Mouse (Mus musculus) left cerebral cortex, adult 9 months (tissue): ENCODE data around the gene Snd1.

Experiments used
- DNase-seq, 2 experiments: peaks; one replicate each; pipeline ENCODE4 v3.0.0; 2022; ENCODE audit warnings: low spot score in 2 of 2

Gene Snd1

GRCm38 (mm10) chr6:28836600-28836999, 361.7 kb downstream of the Snd1 start:
- DNase-seq, result no peak

- DNase-seq, result no peak
These were observed 366.6 kb downstream of the Snd1 start for GRCm38 (mm10) chr6:28841569-28841968.

GRCm38 (mm10) chr6:28842375-28843276, 367.7 kb downstream of the Snd1 start:
- peak; percentile 69 to 79 for DNase-seq

- no peak for DNase-seq
These were observed 370.7 kb downstream of the Snd1 start for GRCm38 (mm10) chr6:28845610-28846009.

DNA sequence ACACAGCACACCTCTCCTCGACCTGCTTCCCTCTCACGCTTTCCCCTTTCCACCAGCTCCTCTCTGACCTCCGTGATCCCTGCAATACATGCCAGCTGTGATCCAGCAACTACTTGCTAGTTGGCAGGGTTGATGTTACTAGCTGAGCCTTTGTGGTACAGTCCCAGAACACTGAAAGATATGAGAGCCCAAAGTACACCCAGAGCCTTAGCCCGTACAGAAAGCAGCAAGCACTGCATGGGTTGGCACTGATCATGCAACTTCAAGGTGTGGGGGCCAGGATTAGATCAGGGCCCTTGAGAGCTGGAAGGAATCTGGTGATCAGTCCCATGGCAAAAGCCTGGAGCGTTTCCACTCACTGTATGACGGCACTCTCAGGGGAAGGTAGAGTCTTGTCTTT, 372.7 kb downstream of the Snd1 start:
- DNase-seq, result no peak

DNA sequence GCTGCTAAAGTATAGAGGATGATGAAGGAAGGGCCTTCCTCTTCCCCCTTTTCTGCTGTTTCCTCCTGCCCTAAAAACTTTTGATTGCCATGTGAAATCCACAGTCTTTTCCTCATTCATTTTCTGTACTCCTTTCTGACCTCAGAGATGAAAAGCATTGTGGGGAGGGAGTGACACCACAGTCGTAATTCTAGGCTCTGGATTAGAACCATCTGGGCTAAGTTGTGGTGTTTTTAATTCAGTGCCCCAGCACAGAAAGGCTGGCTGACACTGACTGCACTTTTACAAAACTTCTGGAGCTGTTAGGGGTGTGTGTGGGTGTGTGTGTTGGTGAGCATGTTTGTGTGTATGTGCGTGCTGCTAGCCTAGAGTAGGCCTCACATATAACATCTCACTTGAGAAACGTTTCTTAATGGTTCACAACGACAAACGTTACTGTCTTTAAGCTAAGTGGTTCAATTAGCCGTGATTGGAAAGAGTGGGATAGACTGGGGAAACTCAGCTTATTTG, 373.4 kb downstream of the Snd1 start:
- no peak for DNase-seq

- DNase-seq, result no peak
These were observed 374.0 kb downstream of the Snd1 start for GRCm38 (mm10) chr6:28848891-28849290.

DNA sequence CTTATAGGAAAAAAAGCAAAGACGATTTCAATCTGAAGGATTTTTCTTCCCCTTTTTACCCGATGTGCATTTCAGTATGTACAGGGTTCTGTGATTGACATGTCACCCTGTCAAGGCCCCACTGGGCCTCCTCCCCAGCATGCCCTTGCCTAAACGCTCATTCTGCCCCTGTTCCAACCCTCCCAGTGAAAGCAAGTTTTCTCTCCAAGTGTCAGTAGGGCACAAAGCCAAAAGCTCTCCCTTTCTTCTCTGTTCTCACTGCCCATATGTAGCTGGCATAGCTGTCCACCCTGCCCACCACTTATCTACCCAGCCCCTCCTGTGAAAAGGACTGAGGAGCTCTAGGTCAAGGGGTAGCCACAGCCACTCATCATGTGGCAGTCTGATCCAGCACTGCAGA, 374.4 kb downstream of the Snd1 start:
- no peak for DNase-seq

GRCm38 (mm10) chr6:28850326-28850900, 375.5 kb downstream of the Snd1 start:
- DNase-seq, result no peak

DNA sequence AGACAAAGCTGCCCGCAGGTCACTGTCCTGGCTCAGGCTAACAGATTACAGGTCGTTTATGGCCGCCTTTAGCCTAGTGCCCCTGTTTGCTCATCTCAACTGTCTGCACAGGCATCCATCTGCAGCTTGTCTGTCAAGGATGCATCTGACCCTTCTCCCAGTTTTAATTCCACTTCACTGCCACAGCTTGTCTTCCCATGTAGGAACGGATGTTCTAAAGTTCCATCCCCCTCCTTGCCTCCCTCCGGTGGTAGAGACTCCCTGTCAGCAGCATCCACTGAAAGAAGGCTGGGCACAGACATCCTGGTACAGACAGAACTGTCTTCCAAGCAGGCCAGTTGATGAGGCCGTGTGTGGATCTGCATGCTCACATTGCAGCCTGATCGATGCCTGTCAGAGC, 377.4 kb downstream of the Snd1 start:
- DNase-seq, result no peak

GRCm38 (mm10) chr6:28853164-28853563, 378.2 kb downstream of the Snd1 start:
- no peak for DNase-seq

DNA sequence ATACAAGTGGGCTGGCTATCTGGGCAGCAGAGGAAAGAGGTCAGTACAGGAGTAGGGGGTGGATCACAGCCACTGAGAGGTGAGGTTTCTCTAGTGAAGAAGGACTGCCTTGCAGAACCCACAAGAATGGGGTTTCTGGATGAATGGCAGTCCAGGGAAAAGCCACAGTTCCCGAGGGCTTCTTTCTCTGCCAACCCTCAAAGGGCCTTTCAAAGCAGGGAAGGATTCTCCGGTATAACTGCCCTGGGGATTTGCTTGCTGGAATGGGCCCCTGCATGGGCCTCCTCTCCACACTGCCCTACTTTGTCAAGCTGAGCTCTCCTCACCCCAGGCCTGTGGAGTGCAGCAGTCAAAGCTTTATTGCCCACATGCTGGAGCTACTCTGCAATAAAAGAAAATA, 378.7 kb downstream of the Snd1 start:
- no peak for DNase-seq

DNA sequence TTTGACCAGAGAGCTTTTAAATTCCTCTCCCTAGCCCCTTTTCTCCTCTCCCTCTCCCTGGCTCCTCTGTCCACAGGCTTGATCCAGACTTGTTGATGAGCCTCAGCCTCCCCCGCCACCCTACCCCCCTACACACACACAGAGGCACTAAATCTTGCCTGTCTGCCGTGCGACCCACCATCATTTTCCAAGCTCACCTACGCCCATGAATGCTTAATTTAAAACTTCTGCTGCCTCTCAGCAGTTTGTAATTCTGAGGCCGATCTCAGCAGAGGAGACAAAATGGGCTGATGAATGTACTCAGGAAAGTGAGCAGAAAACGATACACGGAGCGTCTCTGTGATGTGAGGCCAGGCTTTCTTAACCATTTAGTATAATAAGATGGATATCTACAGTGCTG, 379.7 kb downstream of the Snd1 start:
- DNase-seq, result no peak

- DNase-seq, result no peak
These were observed 380.5 kb downstream of the Snd1 start for GRCm38 (mm10) chr6:28855442-28855841.

- no peak for DNase-seq
These were observed 381.9 kb downstream of the Snd1 start for GRCm38 (mm10) chr6:28856789-28857188.

DNA sequence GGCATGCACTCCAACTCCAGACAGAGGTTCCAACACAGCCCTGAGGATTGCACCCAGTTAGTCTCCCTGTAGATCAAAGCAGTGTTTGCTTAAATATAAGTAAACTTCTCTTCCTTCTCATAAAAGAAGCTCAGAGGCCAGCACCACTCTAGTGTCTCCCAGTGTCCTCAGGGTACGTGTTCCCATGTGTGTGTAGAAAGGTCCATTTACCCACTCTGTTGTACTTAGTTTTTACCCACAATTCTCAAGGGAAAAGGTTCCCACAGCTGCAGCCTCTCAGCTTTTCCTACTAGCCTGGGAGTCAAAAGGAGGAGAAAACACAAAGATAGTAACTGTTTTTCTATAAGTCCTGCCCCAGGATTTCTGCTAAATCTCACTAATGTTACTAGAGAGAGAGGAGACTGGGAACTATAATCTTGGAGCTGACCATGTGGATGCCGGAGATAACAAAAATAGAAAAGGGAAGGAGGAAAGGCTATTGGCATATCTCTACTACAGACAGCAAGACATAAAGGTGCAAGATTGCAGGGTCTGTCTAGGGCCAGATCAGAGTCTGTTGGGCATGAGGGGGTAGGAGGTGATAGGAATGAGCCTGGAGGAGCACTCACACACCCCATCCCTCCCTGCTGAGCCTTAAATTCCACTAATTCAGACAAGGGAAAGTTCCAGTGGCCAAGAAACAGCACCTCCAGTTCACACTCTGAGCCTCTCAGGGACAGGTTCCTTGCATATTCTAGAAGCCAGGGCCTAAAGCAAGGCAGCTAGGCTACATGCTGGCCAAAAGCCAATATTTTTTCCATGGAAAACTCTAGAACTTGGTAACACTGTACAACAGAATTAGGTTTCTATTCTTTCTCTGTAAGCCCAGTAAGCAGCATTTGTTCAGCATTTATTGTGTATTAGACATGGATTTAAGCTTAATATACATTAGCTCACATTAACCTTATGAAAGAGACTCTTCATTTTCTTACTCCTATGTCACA, 382.6 kb downstream of the Snd1 start:
- DNase-seq, result no peak

- DNase-seq, result no peak
These were observed 384.2 kb downstream of the Snd1 start for GRCm38 (mm10) chr6:28859094-28859493.

DNA sequence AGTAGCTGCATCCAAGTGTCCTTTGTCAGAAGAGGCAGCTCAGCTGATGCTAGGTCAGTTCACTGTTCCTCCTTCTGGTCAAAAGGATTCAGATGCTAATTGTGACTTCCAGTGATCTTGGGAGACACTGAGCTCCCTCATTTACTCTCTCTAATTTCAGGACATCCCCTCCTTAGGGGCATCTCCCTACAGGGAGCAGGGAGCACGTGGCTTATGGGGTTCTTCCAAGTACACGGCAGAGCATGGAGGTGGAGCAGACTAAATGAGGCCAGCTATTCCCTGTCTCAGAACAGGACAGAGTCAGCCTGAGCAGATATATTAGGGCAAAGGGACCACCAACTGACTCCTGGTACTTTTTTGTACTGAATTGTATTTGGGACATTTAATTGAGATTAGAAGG, 385.5 kb downstream of the Snd1 start:
- DNase-seq, result no peak

- no peak for DNase-seq
These were observed 386.0 kb downstream of the Snd1 start for GRCm38 (mm10) chr6:28860922-28861321.

GRCm38 (mm10) chr6:28862304-28862703, 387.4 kb downstream of the Snd1 start:
- no peak for DNase-seq

- peak in 1 of 2 experiments; percentile 41 for DNase-seq
These were observed 389.7 kb downstream of the Snd1 start for GRCm38 (mm10) chr6:28864684-28865083.

DNA sequence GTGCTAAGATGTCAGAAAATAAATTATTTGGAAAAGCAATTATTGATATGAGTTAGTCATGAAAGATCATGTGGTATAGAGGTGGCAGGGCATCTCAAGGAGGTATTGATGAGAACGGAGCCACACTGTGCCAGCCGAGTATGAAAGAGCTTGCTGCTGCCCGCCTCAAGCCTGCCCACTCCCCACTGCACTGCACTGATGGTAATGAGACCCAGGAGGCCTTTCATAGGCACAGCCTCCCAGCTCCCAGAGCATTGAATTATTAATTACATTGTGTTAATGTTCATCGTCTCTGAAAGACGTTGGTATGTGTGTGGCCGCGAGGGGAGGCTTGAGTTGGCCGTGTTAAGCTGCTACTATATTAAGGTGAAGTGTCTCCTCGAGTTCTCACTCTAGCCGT, 390.2 kb downstream of the Snd1 start:
- no peak for DNase-seq
